Mouse (Mus musculus) embryonic facial prominence, embryonic 13.5 days (tissue): ENCODE data around the gene Grm4. TPM values are rescaled to one million over a fixed set of nuclear protein-coding genes. Genes with fewer than 3 reads are reported as not detected.
A peak's percentile ranks its signal among the peaks of the same experiment; 100 is the strongest.

Experiments
- ATAC-seq: fragments of 200-750 bp; cut with Nextera tagmentation; 2 replicates; pipeline ENCODE4 v1.8.0; 2017; ENCODE audit warnings: low read depth; ENCODE audit not compliant: insufficient number of reproducible peaks, insufficient read depth, low FRiP score, low TSS enrichment
- H3K27ac ChIP-seq: fragments of 300-500 bp; sonication (generic); 2 replicates; pipeline ENCODE4 v1.5.1; 2015; ENCODE audit warnings: moderate library complexity, mild to moderate bottlenecking, inconsistent platforms
- H3K27me3 ChIP-seq: fragments of 300-500 bp; sonication (generic); 2 replicates; pipeline ENCODE4 v1.6.1; 2015; ENCODE audit warnings: mild to moderate bottlenecking, inconsistent platforms
- H3K36me3 ChIP-seq: fragments of 300-500 bp; sonication (generic); 2 replicates; pipeline ENCODE4 v1.6.1; 2015; ENCODE audit warnings: mild to moderate bottlenecking, inconsistent platforms
- H3K4me1 ChIP-seq: fragments of 300-500 bp; sonication (generic); 2 replicates; pipeline ENCODE4 v1.6.1; 2015; ENCODE audit warnings: inconsistent platforms
- H3K4me2 ChIP-seq: fragments of 300-500 bp; sonication (generic); 2 replicates; pipeline ENCODE4 v1.6.1; 2015; ENCODE audit warnings: moderate library complexity, mild to moderate bottlenecking, inconsistent platforms
- H3K4me3 ChIP-seq: fragments of 300-500 bp; sonication (generic); 2 replicates; pipeline ENCODE4 v1.5.1; 2015; ENCODE audit warnings: mild to moderate bottlenecking, inconsistent platforms
- H3K9ac ChIP-seq: fragments of 300-500 bp; sonication (generic); 2 replicates; pipeline ENCODE4 v1.6.1; 2015; ENCODE audit warnings: mild to moderate bottlenecking, inconsistent platforms
- H3K9me3 ChIP-seq: fragments of 300-500 bp; sonication (generic); 2 replicates; pipeline ENCODE4 v1.6.1; 2016; ENCODE audit warnings: inconsistent platforms
- WGBS: fragments of 180-500 bp; shearing (Covaris S2); methylation state at CpG from one replicate; pipeline ENCODE4 v1.1.7; 2015; ENCODE audit warnings: mixed read lengths; 5-methylcytosine and 5-hydroxymethylcytosine counted together
- polyA plus RNA-seq: library from polyadenylated mRNA; unstranded; fragments of >200 nt; fragmentation: Nextera tagmentation; extraction: Ambion mirVana; gene quantifications from 2 replicates; pipeline ENCODE4 v1.2.1, GENCODE M21; 2015

Gene Grm4
- polyA plus RNA-seq, 1 experiment from 2014 or later = 0.38 TPM

DNA sequence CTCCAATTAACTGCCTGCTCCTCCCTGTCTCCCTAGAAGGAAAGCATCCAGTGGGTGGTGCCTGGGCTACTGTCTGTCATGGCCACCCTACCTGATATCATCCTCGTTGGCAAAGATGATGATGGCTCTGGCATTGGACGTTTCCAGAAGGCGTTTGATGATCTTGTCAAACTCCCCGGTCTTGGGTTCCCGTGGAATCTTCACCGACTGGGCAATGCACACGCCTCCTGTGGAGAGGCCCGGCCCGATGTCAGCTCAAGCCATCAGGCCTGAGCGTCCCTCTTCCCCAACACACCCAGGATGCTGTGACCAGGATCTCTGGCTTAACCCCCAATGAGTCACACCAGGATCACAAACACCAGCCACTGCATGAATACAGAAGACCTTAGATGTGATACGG, 66.8 kb downstream of the Grm4 start:
- H3K4me3 ChIP-seq = no peak overlapping the region
- H3K9ac ChIP-seq = no peak overlapping the region
- H3K27me3 ChIP-seq = no peaks in the 10 kb centered on the region
- no peaks in the 10 kb centered on the region for H3K4me1 ChIP-seq
- H3K9me3 ChIP-seq = no peaks in the 10 kb centered on the region
- H3K27ac ChIP-seq = no peak overlapping the region
- no peaks in the 10 kb centered on the region for H3K36me3 ChIP-seq
- no peak overlapping the region for H3K4me2 ChIP-seq
- WGBS = 87% methylated on average over 11 of the region's 11 CpGs
- ATAC-seq = no peak

DNA sequence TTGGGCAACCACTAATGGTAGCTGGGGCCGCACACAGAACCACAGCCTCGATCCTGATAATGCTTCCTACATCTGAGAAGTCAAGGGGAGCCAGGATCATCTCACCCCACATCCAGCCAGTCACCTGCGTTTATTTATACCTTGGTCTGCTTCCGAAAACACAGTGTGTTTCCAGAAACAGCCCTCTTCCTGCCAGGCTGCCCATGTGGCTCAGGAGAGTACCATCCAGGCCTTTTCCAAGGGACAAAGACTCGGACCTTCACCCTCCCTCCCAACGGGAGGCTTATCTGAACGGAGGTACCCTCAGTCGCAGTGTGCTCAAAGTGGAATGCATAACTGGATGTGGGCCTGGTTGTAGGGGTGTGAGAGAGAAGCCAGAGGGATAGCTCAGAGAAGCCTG, 68.2 kb downstream of the Grm4 start:
- Histone ChIP-seq H3K4me3 (no peak overlapping the region), H3K4me2 (no peak overlapping the region), H3K36me3 (no peaks in the 10 kb centered on the region), H3K9ac (no peak overlapping the region), H3K27ac (no peak overlapping the region), H3K4me1 (no peaks in the 10 kb centered on the region), H3K27me3 (no peaks in the 10 kb centered on the region), H3K9me3 (no peaks in the 10 kb centered on the region)
- 78% methylated on average over 8 of the region's 8 CpGs for WGBS
- ATAC-seq = no peak

GRCm38 (mm10) chr17:27451787-27452186, 69.4 kb downstream of the Grm4 start:
- 19% methylated on average over 9 of the region's 9 CpGs for WGBS
- ATAC-seq = no peak
- Histone ChIP-seq H3K36me3 (no peaks in the 10 kb centered on the region), H3K4me3 (no peak overlapping the region), H3K9me3 (no peaks in the 10 kb centered on the region), H3K27me3 (no peaks in the 10 kb centered on the region), H3K9ac (no peak overlapping the region), H3K4me2 (no peak overlapping the region), H3K27ac (no peak overlapping the region), H3K4me1 (no peaks in the 10 kb centered on the region)

GRCm38 (mm10) chr17:27451216-27451615, 70.0 kb downstream of the Grm4 start:
- Histone ChIP-seq H3K4me1 (no peaks in the 10 kb centered on the region), H3K4me2 (no peak overlapping the region), H3K27me3 (no peaks in the 10 kb centered on the region), H3K4me3 (no peak overlapping the region), H3K27ac (no peak overlapping the region), H3K9me3 (no peaks in the 10 kb centered on the region), H3K9ac (no peak overlapping the region), H3K36me3 (no peaks in the 10 kb centered on the region)
- 89% methylated on average over 14 of the region's 14 CpGs for WGBS
- ATAC-seq = no peak

- WGBS = 78% methylated on average over 14 of the region's 14 CpGs
- Histone ChIP-seq H3K4me2 (no peak overlapping the region), H3K27me3 (no peaks in the 10 kb centered on the region), H3K36me3 (no peaks in the 10 kb centered on the region), H3K9ac (no peak overlapping the region), H3K27ac (no peak overlapping the region), H3K9me3 (no peaks in the 10 kb centered on the region), H3K4me1 (no peaks in the 10 kb centered on the region), H3K4me3 (no peak overlapping the region)
- no peak for ATAC-seq
Measured at GRCm38 (mm10) chr17:27449757-27450330, 71.4 kb downstream of the Grm4 start.

GRCm38 (mm10) chr17:27448749-27449148, 72.5 kb downstream of the Grm4 start:
- H3K36me3 ChIP-seq = no peaks in the 10 kb centered on the region
- ATAC-seq = no peak
- no peak overlapping the region for H3K4me3 ChIP-seq
- H3K9me3 ChIP-seq = no peaks in the 10 kb centered on the region
- H3K27ac ChIP-seq = no peak overlapping the region
- no peaks in the 10 kb centered on the region for H3K4me1 ChIP-seq
- no peak overlapping the region for H3K9ac ChIP-seq
- WGBS = 75% methylated on average over 6 of the region's 6 CpGs
- H3K4me2 ChIP-seq = no peak overlapping the region
- H3K27me3 ChIP-seq = no peaks in the 10 kb centered on the region

- peaks cover 9% of the 10 kb centered on the region; the same call in 1 of the 2 replicates for H3K4me1 ChIP-seq
- H3K27ac ChIP-seq = no peak overlapping the region
- H3K36me3 ChIP-seq = no peaks in the 10 kb centered on the region
- no peak overlapping the region for H3K9ac ChIP-seq
- ATAC-seq = no peak
- no peaks in the 10 kb centered on the region for H3K9me3 ChIP-seq
- H3K4me3 ChIP-seq = no peak overlapping the region
- no peaks in the 10 kb centered on the region for H3K27me3 ChIP-seq
- WGBS = 63% methylated on average over 17 of the region's 17 CpGs
- H3K4me2 ChIP-seq = no peak overlapping the region
Measured at GRCm38 (mm10) chr17:27445364-27446075, 75.7 kb downstream of the Grm4 start.

DNA sequence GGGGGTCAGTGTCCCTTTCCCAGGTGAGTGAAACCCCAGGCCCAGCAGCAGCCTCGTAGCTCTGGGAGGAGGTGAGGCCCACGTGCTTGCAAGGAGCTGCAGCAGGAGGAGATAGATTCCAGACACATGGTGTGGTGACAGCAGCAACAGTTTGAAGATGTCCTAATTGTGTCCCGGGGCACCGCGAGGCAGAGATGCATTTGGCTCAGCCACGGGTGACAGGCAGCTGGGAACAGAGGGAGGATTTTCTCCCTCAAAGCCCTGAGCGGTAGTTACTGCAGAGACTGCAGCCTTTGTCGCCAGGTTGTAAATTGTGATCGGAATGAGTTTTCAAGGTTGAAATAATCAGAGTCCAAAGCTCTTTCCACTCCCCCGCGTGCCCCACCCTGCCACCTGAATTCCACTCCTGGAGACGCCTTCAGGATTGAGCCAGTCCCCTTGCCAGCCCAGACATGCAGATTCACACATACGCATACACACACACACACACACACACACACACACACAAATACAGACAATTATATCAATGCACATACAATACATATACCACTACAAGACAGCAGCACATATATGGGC, 78.6 kb downstream of the Grm4 start:
- Histone ChIP-seq H3K27ac (no peak overlapping the region; the same call in 1 of the 2 replicates), H3K36me3 (no peaks in the 10 kb centered on the region), H3K27me3 (no peaks in the 10 kb centered on the region), H3K9ac (no peak overlapping the region), H3K4me1 (peaks cover 9% of the 10 kb centered on the region; the same call in 1 of the 2 replicates), H3K4me3 (no peak overlapping the region), H3K9me3 (no peaks in the 10 kb centered on the region), H3K4me2 (no peak overlapping the region)
- WGBS = 47% methylated on average over 13 of the region's 13 CpGs
- no peak for ATAC-seq

DNA sequence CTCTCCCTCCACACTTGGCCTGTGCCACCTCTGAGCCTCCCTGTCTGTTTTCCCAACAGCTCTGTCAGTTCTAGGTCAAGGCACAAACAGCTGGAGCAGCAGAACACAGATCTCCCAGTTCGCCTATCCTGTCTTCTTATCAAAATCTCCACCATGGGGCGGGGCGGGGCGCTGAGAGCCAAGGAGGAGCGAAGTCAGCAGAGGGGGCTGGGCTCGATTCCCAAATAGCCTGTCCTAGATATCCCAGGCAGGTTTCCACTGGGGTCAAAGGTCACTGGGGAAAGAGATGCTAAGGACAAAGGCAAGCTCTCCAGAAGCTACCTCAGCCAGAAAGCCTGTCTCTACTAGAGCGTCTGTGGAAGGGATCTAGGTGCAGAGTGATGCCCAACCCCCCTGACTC, 79.4 kb downstream of the Grm4 start:
- H3K36me3 ChIP-seq = no peaks in the 10 kb centered on the region
- 63% methylated on average over 7 of the region's 7 CpGs for WGBS

DNA sequence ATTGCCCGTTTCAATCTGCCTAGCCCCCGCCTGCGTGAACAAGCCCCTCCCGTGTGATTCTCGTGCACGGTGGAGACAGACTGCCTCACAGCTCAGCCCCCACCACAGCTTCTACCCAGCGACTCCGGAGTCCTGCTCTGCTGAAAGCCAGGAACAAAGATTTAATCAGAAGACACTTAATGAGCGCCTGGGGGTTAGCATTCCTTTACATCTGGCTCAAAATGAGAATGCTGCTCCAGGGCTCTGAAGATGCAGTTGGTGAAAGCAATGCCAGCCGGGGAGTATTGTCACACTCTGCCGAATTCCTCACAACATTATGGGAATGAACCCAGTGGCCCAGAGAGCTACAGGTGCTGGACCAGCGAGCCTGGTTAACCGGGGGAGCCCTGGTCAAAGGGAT, 85.4 kb downstream of the Grm4 start:
- Histone ChIP-seq H3K27me3 (peaks cover 3% of the 10 kb centered on the region; the same call in 1 of the 2 replicates), H3K4me1 (peaks cover 16% of the 10 kb centered on the region), H3K9me3 (no peaks in the 10 kb centered on the region), H3K4me2 (peak overlapping the region; percentile 28; the same call in 1 of the 2 replicates), H3K27ac (no peak overlapping the region), H3K36me3 (no peaks in the 10 kb centered on the region), H3K9ac (peak overlapping the region; percentile 16; the same call in 1 of the 2 replicates), H3K4me3 (no peak overlapping the region)
- ATAC-seq = no peak
- WGBS = 10% methylated on average over 13 of the region's 13 CpGs

More for the DNA sequence above, 79.4 kb downstream of the Grm4 start:
- Histone ChIP-seq H3K4me3 (no peak overlapping the region), H3K4me1 (peaks cover 12% of the 10 kb centered on the region), H3K27ac (no peak overlapping the region), H3K4me2 (no peak overlapping the region), H3K27me3 (no peaks in the 10 kb centered on the region), H3K9me3 (no peaks in the 10 kb centered on the region), H3K9ac (no peak overlapping the region)
- ATAC-seq = no peak

DNA sequence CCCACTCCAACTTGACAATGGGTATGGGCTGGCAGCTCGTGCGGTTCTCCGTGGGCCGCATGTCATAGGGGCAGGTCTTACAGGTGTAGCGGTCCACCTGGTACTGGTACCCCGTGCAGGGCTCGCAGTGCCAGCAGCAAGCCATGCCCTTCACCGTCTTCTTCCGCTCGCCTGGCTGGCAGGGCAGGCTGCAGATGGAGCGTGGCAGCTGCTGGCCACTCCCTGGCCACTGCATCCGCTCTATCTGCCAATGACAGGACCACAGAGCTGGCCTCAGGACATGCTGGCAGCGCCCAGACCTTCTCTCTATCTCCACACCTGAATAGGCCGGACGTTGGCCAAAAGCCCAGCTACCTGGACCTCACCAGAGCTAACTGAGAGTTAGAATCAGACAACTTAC, 86.0 kb downstream of the Grm4 start:
- peak overlapping the region; percentile 28; the same call in 1 of the 2 replicates for H3K4me2 ChIP-seq
- H3K4me1 ChIP-seq = peaks cover 16% of the 10 kb centered on the region
- H3K9me3 ChIP-seq = no peaks in the 10 kb centered on the region
- H3K36me3 ChIP-seq = no peaks in the 10 kb centered on the region
- ATAC-seq = no peak
- no peak overlapping the region for H3K4me3 ChIP-seq
- WGBS = 91% methylated on average over 15 of the region's 15 CpGs
- H3K27me3 ChIP-seq = peaks cover 3% of the 10 kb centered on the region; the same call in 1 of the 2 replicates
- no peak overlapping the region for H3K27ac ChIP-seq
- no peak overlapping the region for H3K9ac ChIP-seq

DNA sequence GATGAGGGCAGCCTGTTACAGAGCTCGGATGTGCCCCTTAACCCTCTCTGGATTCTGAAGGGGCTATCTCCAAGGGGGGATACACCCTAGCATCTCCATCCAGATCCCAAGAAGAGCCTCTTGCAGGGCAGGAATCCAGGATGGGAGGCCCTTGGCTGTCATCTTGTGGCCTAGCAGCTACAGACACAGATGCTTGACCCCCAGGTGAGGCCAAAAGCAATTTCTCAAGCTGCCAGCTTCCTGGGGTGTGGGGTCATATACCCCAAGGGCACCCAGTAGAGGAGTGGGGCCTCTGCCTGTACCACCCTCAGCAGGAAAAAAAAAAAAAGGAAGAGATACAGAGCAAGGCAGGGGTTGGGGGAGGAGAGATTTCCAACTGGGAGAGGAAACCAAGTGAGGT, 87.1 kb downstream of the Grm4 start:
- Histone ChIP-seq H3K4me1 (peaks cover 16% of the 10 kb centered on the region), H3K9ac (no peak overlapping the region), H3K4me3 (no peak overlapping the region), H3K27ac (no peak overlapping the region), H3K4me2 (no peak overlapping the region), H3K9me3 (no peaks in the 10 kb centered on the region), H3K36me3 (no peaks in the 10 kb centered on the region), H3K27me3 (peaks cover 3% of the 10 kb centered on the region; the same call in 1 of the 2 replicates)
- ATAC-seq = no peak
- WGBS = 74% methylated on average over 1 of the region's 1 CpGs
